Mouse (Mus musculus): Measurements from ENCODE around the gene Mmp11. TPM values are rescaled to one million over a fixed set of nuclear protein-coding genes. Genes with fewer than 3 reads are reported as not detected.

The Mmp11 gene
- polyA plus RNA-seq, 1 experiment from 2014 or later, result 53.6 TPM

Other genes starting within 250 kb of the Mmp11 start
- gene Cabin1, start 172.2 kb downstream of the Mmp11 start, polyA plus RNA-seq (2014; fragmentation: Nextera tagmentation; extraction: Ambion mirVana), result 23.5 and 36.0 TPM in 2 replicates
- gene Ddt, start 163.1 kb downstream of the Mmp11 start, polyA plus RNA-seq (2014; fragmentation: Nextera tagmentation; extraction: Ambion mirVana), result 60.7 and 65.7 TPM in 2 replicates
- 0.51 TPM in 1 of 2 replicates, not detected in the other for gene Gm20441, start 155.5 kb downstream of the Mmp11 start, polyA plus RNA-seq (2014; fragmentation: Nextera tagmentation; extraction: Ambion mirVana)
- 19.9 and 22.5 TPM in 2 replicates for gene Gstt3, start 155.1 kb downstream of the Mmp11 start, polyA plus RNA-seq (2014; fragmentation: Nextera tagmentation; extraction: Ambion mirVana)
- gene Gstt1, start 137.9 kb downstream of the Mmp11 start, polyA plus RNA-seq (2014; fragmentation: Nextera tagmentation; extraction: Ambion mirVana), result 16.0 and 18.4 TPM in 2 replicates
- gene Gstt4, start 114.0 kb downstream of the Mmp11 start, polyA plus RNA-seq (2014; fragmentation: Nextera tagmentation; extraction: Ambion mirVana), result not detected in 2 replicates
- 9.7 and 12.9 TPM in 2 replicates for gene Gstt2, start 99.1 kb downstream of the Mmp11 start, polyA plus RNA-seq (2014; fragmentation: Nextera tagmentation; extraction: Ambion mirVana)
- gene Mif, start 76.3 kb downstream of the Mmp11 start, polyA plus RNA-seq (2014; fragmentation: Nextera tagmentation; extraction: Ambion mirVana), result 1,291 and 1,408 TPM in 2 replicates
- 1.9 and 2.1 TPM in 2 replicates for gene Derl3, start 43.1 kb downstream of the Mmp11 start, polyA plus RNA-seq (2014; fragmentation: Nextera tagmentation; extraction: Ambion mirVana)
- 150 and 173 TPM in 2 replicates for gene Smarcb1, start 14.9 kb downstream of the Mmp11 start, polyA plus RNA-seq (2014; fragmentation: Nextera tagmentation; extraction: Ambion mirVana)
- gene Chchd10, start 3.4 kb downstream of the Mmp11 start, polyA plus RNA-seq (2014; fragmentation: Nextera tagmentation; extraction: Ambion mirVana), result 28.3 and 53.3 TPM in 2 replicates
- 0.24 TPM in 1 of 2 replicates, not detected in the other for gene Gm867, start 4.2 kb upstream of the Mmp11 start, polyA plus RNA-seq (2014; fragmentation: Nextera tagmentation; extraction: Ambion mirVana)
- 1.1 and 1.4 TPM in 2 replicates for gene Vpreb3, start 6.6 kb upstream of the Mmp11 start, polyA plus RNA-seq (2014; fragmentation: Nextera tagmentation; extraction: Ambion mirVana)
- gene Gm5134, start 18.0 kb upstream of the Mmp11 start, polyA plus RNA-seq (2014; fragmentation: Nextera tagmentation; extraction: Ambion mirVana), result 0.07 and 0.17 TPM in 2 replicates
- gene Zfp280b, start 96.2 kb upstream of the Mmp11 start, polyA plus RNA-seq (2014; fragmentation: Nextera tagmentation; extraction: Ambion mirVana), result 17.8 and 18.7 TPM in 2 replicates
- gene Slc5a4b, start 174.5 kb upstream of the Mmp11 start, polyA plus RNA-seq (2014; fragmentation: Nextera tagmentation; extraction: Ambion mirVana), result not detected in 2 replicates
- not detected in 2 replicates for gene Slc5a4a, start 211.0 kb upstream of the Mmp11 start, polyA plus RNA-seq (2014; fragmentation: Nextera tagmentation; extraction: Ambion mirVana)

All from embryonic facial prominence, embryonic 14.5 days (tissue).